Mouse (Mus musculus): ENCODE data around the gene Ksr2. TPM values are rescaled to one million over a fixed set of nuclear protein-coding genes. Genes with fewer than 3 reads are reported as not detected.

The Ksr2 gene
- total RNA-seq, 2 experiments from 2014 or later, result 37.4 to 41.0 TPM

DNA sequence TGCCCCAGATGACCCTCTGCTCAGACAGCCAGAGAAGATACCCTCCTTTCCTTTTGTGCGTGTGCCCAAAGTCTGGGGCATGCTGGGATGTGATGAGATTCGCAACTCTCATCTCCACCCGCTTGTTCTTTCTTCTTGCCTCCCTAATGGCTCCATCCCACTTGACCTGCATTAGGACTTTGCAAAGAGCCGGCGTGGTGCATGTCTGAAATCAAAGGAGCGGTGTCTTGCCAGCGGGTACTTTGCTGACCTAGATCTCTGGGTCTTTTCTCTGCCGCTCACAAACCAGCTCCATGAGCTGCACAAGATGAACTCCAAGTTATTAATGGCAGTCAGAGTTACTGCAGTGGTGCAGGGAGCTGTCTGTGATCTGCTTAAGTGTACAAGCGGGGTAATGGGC, 290.6 kb downstream of the Ksr2 start:
- intact Hi-C loops (cut with DNase I), result no loop called here
- DNase-seq (ENCODE audit: low spot score in 2 of 2), result no peak

DNA sequence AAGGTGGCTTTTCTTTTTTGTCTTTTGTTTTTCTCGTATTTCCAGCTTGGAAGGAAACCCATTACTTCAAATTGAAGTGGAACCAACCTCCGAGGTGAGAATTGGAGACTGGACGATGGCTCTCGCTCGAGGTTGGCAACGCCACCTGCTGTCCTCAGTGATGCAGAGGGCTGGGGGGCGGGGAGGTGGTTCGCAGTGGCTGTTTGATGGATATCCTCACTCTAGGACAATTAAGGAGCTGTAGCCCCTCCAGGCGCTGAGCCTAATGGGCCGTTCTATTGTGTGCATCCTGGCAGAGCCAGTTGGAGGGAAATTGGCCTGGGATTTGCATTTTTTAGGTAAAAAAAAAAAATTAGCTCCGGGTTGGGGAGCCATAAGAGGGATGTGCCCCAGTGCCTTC, 292.8 kb downstream of the Ksr2 start:
- intact Hi-C loops (cut with DNase I), result no loop called here
- DNase-seq (ENCODE audit: low spot score in 2 of 2), result no peak

DNA sequence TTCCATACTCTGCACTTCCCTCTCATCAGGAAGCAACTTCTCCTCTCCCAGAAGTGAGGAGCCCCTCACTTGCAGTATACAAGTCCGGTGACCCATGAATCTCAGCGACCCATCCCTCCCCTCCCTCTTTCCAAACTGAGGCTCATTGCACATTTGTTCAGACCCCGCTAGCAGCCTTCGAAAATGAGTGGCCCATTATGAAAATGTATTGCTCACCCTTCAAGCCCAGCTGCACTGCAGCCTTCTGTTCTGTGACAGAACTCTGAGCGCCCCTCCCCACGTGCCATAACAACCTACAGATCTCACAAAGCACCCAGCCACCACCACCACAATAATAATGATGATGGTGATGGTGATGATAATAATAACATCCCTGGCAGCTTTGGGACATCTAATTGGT, 295.5 kb downstream of the Ksr2 start:
- intact Hi-C loops (cut with DNase I), result no loop called here
- DNase-seq (ENCODE audit: low spot score in 2 of 2), result no peak

DNA sequence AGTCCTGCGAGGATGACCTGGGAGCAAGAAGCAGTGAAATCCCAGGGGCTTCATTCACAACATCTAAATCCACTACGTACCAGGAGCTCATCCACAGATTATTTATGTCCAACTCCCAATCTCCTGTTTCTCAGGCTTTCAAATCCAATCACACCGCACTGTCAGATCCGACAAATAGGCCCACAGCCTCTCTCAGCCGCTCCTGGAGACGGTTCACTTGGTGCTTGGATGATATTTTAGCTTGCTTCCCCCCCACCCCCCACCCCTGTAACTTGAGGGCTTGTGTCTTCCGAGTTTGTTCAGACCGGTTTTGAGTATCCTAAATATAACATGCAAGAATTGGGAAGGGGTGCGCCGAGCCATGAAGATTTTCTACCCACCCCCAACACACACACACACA, 297.8 kb downstream of the Ksr2 start:
- DNase-seq (ENCODE audit: low spot score in 2 of 2), result no peak
- intact Hi-C loops (cut with DNase I), result no loop called here

DNA sequence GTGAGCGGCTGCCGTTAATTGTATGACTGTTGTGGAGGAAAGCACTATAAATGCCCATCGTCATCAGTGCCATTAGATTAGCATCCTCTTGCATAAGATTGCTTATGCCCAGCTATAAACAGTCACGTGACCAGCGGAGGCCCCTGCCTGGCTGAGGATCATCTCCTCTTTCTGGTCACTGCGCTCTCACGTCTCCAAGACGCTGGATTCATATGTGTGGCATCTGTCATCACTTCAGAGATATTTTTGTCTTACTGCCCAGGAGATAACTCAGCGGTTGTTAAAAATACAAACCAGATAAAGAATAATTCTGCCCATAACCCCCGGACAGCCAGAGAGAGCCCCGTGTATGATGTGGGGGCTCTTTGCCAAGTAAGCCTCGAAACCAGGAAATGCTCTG, 298.4 kb downstream of the Ksr2 start:
- intact Hi-C loops (cut with DNase I), result no loop called here
- DNase-seq (ENCODE audit: low spot score in 2 of 2), result peak; percentile 26 to 37

DNA sequence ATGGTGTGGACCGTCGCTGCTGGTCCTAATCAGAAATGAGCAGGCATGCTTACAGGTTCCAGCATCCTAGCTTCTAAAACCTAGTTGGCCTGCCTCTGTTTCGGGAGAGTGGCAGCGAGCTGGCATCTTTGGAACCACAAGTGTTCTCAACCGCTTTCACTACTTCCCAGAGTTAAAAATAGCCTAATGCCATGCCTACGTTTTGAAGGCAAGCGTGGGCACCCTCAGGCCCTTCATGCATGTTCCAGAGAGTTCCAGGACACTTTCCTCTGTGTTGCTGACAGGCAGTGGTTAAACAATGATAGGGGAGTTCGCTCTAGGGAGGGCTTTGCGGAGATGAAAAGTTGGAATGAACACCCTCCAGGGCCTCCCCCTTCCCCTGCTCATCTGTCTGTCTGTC, 303.3 kb downstream of the Ksr2 start:
- intact Hi-C loops (cut with DNase I), result no loop called here
- no peak for DNase-seq (ENCODE audit: low spot score in 2 of 2)

DNA sequence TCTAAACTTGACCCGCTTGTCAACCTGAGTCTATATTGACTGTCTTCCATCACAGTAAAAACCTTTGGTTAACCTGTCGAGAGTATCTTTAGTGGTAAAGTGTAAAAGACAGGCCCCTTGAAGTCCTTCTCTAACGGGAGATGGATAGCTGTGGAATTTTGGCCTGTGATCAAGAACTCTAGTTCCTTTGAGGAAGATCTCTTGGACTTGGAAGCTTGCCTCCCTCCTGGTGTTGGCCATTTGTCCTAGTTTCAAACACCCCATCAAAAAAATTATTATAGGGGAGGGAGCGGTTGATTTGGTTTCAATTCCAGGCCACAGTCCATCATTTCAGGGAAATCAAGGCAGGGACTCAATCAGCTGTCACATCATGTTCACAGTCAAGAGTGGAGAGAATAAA, 309.5 kb downstream of the Ksr2 start:
- no peak for DNase-seq (ENCODE audit: low spot score in 2 of 2)
- intact Hi-C loops (cut with DNase I), result no loop called here

DNA sequence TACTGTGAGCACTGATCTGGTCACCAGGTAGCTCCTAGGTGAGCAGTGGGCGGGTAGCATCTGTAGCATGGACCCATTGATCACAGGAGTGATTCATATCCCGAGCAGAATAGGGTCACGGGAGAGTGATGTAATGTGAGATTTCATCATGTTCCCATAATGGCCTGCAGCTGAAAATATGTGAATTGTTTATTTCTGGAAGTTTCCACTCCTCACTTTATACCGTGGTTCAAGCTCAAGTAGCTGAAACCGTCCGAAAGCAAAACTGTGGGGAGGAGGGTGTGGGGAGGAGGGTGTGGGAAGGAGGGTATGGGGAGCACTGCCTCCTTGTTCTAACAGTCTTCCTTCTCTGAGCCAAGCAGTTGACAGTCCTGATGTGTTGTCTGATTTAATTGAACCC, 312.7 kb downstream of the Ksr2 start:
- no peak for DNase-seq (ENCODE audit: low spot score in 2 of 2)
- intact Hi-C loops (cut with DNase I), result no loop called here

DNA sequence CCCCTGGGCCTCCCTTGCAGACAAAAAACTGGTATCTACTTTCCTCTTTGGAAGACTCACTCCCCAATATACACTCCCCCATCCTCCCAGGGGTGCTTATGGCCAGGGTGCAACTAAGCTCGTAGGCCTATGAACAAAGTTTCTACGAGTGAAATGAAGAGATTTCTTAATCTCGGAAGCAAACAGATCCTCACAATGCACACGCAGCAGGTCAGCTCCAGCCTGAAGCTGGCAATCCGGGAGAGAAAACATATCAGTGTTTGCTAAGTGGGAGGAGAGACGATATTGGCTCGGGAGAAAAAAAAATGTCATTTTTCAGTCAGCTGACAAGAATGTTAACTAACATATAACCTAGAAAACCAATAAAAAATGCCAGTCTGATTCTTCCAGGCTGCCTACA, 313.3 kb downstream of the Ksr2 start:
- no peak for DNase-seq (ENCODE audit: low spot score in 2 of 2)
- intact Hi-C loops (cut with DNase I), result no loop called here

DNA sequence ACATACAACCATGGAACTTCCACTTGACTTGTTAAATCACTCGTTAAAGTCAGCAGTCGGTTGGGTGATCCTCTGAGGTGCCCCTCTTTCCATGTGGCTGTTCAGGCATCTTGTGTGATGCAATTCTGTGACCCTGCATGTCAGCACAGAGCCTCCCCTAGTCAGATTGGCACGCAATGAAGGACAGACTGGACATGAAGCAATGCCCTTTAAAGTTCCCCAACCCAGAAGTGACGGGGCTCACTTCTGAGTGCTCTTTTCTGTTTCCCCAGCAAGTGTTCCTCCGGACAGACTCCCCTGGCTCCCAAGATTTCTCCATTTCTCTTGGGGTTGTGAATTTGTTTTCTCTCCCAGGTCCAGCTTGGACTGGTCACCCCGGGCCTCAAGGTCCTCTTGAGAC, 317.5 kb downstream of the Ksr2 start:
- intact Hi-C loops (cut with DNase I), result no loop called here

DNA sequence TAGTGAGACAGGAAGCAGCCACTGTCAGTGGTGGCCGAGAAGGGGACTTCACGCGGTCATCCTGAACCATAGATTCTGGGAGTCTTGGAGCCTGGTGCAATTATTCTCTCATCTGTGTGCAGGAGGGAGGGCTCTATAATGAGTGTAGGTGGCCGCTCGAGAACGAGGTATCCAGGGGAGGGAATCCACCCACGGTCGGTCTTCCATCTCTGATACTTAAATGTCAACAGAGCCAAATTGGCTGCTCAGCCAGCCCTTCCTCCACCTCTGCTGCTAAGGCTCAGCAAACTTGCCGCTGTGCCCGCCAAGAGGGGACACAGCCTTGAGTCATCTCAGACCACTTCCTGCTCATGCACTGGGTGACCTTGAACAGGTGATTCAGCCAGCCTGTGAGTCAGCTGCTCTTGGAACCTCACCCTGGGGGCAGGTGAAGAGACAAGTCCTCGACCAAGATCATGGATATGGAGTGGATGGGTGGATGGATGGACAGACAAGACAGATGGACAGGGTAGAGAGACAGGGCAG, 330.9 kb downstream of the Ksr2 start:
- DNase-seq (ENCODE audit: low spot score in 2 of 2), result peak; percentile 31 to 42
- intact Hi-C loops (cut with DNase I), result no loop called here

More for the DNA sequence above, 317.5 kb downstream of the Ksr2 start:
- DNase-seq (ENCODE audit: low spot score in 2 of 2), result no peak

DNA sequence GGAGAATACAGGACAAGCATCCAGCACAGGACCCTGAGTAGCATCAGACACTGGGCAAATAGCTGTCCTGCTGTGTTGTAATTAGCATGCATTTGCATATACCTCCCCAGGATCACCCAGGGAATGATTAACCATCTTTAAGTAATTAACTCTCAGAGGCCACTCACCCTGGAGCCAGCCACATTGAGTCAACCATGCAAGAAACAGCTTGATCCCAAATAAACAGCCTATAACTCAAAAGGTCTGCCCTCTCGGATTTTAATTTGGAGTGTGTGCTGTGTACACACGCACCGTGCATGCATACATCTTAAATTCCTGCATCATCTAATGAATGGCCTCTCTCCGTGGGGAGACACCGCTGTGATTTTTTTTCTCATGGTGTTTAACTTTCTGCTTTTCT, 335.6 kb downstream of the Ksr2 start:
- intact Hi-C loops (cut with DNase I), result no loop called here
- DNase-seq (ENCODE audit: low spot score in 2 of 2), result no peak

DNA sequence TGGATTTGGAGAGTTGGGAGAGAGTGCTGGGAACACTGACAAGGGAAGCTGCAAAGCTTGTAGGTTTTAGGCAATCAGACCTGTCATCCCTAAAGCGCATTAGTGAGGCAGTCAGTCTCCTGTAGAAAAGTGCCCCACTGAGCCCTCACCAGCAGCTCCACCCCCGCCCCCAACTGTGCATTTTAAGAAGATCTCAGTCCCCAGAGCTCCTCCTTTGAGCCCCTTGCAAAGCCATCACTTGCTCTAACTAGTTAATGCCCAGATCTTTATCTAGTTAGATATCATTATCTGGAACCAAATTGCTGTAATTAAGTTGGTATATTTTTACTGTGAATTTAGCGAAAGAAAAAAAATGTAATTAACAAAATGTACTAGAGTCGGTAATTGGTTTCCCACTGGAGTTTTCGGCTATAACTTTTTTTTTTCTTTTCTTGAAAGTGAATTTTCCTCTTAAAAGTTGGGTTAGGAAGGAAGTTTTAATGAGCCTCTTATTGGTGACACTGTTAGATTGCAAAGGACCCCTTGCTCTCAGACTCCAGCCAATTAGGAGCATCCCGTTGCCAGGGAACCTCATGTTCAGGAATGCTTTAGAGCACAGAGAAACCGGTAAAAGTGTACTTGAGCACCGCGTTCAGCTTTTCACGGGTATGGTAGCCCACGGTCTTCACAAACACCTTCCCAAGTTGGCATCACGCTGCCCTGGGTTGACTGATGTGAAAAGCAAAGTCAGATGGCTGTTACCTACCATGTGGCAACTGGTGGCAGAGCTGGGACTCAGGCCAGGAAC, 344.1 kb downstream of the Ksr2 start:
- intact Hi-C loops (cut with DNase I), result no loop called here
- DNase-seq (ENCODE audit: low spot score in 2 of 2), result no peak

DNA sequence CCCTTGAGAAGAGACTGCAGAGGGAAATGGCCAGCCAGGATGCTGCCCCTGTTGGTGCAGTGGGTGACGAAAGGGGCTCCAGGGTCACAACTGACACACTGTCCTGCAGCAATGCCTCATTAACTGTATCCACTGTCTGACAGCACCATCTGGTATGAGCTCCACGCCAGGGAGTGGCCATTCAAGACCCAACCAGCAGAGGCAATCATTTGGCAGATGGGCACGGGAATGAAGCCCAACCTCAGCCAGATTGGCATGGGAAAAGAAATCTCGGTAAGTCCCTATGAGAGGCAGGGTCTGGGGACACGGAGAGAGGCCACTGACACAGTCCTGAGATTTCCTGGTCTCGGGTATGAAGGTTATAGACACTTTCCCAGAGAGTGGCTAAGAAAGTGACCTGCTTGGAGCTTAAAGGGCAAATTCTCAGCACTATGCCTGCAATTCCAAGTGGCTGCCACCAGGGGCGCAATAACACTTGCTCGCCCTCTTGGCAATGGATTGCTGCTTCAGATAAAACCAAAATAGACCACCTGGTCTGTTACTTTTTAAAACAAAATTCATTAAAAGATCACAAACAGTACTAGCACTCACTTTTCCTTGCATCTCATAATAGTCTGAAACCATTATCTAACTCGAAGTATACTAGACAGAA, 347.5 kb downstream of the Ksr2 start:
- no peak for DNase-seq (ENCODE audit: low spot score in 2 of 2)

DNA sequence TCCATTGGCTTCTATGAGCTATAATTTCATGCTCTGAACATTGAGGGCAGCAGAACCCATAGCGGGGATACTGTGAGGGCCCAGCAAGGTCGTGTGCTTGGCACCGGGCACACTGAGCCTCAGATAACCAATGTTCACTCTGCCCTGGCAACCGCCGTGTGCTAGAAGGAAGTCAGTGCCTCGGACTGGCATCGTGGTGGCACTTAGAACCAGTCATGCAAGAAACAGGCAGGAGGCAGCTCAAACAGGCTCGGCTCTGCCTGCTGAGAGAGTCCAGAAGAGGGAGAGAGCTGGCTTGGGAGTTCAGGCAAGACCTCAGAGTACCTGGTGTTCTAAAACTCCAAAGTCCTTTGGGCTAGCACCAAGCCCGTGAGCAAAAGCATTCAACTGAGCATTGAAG, 350.7 kb downstream of the Ksr2 start:
- intact Hi-C loops (cut with DNase I), result no loop called here
- DNase-seq (ENCODE audit: low spot score in 2 of 2), result no peak

More for the DNA sequence above, 347.5 kb downstream of the Ksr2 start:
- intact Hi-C loops (cut with DNase I), result no loop called here

DNA sequence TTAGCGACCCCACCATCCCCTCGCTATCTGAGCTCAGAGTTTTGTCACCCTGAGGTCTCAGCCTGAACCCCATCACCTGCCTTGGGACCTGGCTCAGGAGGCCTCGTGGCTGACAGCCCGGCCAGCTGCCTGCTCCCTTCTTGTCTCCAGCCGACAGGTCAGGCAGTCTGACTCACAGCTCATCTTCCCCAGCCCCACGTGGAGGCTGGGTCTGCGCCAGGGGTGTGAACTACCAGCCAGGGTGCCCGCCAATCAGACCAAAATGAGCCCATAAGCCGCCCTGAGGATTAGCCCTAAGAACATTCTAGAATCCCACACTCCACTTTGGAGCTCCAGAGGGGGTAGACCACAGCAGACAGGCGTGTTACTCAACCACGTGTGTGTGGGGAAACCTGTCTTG, 365.4 kb downstream of the Ksr2 start:
- intact Hi-C loops (cut with DNase I), result no loop called here
- DNase-seq (ENCODE audit: low spot score in 2 of 2), result no peak

DNA sequence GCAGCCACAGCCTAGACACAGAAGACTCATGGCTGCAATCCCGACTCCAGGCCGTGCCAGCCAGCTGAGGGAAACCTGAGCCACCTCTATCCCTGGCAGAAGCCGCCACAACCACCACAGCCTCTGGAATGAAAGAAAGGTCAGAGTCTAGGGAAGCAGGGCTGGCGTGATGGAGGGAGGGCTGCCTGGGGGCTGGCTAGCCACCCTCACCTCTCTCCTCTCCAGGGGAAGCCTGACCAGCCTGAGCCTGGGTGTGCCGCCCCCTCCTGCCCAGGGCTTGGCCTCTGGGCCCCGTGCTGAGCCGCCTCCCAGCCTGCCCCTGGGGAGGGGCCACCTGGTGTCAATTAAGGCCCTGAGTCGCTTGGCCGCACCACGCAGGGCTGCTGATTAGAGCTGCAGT, 366.9 kb downstream of the Ksr2 start, which contains the start of gene Nos1:
Gene Nos1 (plus strand): TSS at position 352 of the 400 bp plus-strand sequence.
- intact Hi-C loops (cut with DNase I), result no loop called here

DNA sequence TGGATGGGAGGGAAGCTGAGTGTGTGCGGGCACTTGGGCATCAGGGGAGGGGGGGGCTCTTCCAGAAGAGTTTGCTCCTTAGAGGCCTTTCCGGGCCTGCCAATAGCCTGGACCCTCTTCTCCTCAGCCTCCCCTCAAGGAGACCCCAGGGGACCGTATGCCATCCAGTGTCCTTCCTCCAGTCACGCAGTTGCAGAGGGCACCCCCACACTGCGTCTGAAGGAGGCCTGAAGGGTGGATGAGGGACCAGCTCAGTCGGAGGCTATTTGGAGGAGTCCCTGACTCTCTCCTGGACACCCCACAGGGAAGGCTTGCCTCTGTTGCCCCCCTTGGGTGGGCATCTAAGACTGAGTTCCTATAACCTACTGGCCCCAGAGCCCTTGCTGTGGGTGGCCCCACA, 367.4 kb downstream of the Ksr2 start:
- DNase-seq (ENCODE audit: low spot score in 2 of 2), result no peak
- intact Hi-C loops (cut with DNase I), result no loop called here

More for the DNA sequence above, 366.9 kb downstream of the Ksr2 start, which contains the start of gene Nos1:
- no peak for DNase-seq (ENCODE audit: low spot score in 2 of 2)

DNA sequence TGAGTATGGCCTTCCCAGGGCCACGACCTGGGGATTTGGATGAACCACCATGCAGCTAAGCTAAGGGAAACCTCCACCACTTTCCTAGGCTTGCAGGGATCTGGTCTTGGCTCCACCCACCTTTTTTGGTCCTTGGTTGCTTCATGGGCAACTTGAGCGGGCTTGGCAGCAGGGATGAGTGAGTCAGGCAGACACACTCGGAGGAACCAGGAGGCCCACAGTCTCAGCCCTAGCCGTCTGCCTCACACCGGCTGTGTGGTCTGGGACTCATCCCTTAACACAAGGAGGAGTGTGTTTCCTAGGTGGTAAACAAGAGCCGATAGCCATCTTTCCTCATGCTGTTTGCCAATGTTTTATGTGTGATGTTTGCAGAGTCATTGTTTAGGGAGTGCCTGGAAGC, 376.3 kb downstream of the Ksr2 start:
- intact Hi-C loops (cut with DNase I), result loop anchor here (5.0 kb wide), 1 partner anchor 98 kb away; no protein-coding TSS in a partner anchor
- DNase-seq (ENCODE audit: low spot score in 2 of 2), result peak; percentile 18 to 60

DNA sequence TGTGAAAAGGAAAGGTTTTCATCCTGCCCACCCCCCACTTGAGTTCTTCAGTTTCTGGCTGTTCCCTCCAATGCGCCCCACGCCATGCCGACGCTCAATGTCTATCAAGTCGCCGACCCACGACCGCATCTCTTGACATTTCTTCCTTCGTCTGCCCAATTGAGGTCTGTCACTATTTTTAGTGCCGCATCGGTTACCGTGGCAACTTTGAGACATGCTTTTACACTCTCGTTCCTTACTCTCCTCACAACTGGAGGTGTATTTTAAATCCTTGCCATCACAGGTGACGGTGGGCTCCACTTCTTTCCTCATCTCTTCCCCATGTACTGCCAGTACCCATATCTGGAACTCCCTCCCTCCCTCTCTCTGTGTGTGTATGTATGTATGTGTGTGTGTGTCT, 378.1 kb downstream of the Ksr2 start:
- intact Hi-C loops (cut with DNase I), result loop anchor here (5.0 kb wide), 1 partner anchor 100 kb away; no protein-coding TSS in a partner anchor
- peak; percentile 9 to 18 for DNase-seq (ENCODE audit: low spot score in 2 of 2)

DNA sequence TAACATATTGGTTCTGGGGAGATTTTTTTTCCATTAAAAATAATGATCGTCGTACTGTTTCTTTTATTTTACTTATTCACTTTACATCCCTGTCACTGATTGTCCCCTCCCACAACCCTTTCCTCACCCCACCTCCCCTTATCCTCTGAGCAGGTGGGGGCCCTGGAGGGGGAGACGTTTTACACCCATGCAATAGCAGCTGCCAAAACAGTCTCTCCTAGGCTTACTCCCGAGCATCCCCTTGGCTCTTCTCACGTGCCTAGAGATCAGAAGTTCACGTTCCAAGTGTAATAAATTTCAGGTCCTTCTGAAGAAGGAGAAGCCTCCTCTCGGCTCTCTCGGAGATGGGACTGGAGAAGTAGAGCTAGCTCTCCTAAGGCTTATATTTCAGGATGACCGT, 387.0 kb downstream of the Ksr2 start:
- intact Hi-C loops (cut with DNase I), result no loop called here
- DNase-seq (ENCODE audit: low spot score in 2 of 2), result no peak

All from left cerebral cortex, postnatal 25 days (tissue).